Mouse (Mus musculus): Measurements from ENCODE around the gene Olfr1484. TPM values are rescaled to one million over a fixed set of nuclear protein-coding genes. Genes with fewer than 3 reads are reported as not detected.
"Not testable (repeated sequence)": the region's sequence is repeated elsewhere in the genome, so short reads cannot be mapped to it uniquely, and the experiment has no call there.

Gene Olfr1484
- total RNA-seq (2021) = not detected

DNA sequence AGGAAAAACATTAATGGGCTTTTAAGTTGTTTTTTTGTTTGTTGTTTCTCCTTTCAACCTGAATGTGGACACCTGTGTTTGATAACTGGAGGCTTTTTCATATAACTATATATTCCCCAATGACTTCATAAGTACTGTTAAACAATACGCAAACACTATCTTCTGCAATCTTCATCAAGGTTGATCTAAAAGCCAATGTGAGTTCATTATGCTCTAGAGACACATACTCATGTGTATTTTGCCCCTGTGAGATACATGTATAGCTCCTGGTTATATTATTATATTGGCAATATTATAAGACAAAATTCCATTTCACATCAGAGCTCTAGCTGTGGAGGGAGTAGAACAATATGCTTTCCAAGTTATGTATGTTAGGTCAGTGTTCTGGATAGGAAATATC is at the start of gene Olfr1484:
Gene Olfr1484, plus strand, starts transcription at position 301 of the 400 bp plus-strand sequence.
- DNase-seq (ENCODE audit: low spot score in 2 of 2) = no peak

DNA sequence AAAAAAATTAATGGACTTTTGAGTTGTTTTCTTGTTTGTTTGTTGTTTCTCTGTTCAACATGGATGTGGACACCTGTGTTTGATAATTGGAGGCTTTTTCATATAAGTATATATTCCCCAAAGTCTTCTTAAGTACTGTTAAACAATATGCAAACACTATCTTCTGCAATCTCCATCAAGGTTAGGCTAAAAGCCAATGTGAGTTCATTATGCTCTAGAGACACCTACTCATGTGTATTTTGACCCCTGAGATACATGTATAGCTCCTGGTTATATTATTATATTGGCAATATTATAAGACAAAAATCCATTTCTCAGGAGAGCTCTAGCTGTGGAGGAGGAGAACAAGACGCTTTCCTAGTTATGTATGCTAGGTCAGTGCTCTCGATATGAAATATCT is 33.8 kb downstream of the Olfr1484 start, which contains the start of gene Olfr1487:
Gene Olfr1487, plus strand, starts transcription at position 301 of the 400 bp plus-strand sequence.
- DNase-seq (ENCODE audit: low spot score in 2 of 2); intact Hi-C loops (cut with DNase I): not testable (repeated sequence)

More for the DNA sequence above, at the start of gene Olfr1484:
- intact Hi-C loops (cut with DNase I) = no loop called here

DNA sequence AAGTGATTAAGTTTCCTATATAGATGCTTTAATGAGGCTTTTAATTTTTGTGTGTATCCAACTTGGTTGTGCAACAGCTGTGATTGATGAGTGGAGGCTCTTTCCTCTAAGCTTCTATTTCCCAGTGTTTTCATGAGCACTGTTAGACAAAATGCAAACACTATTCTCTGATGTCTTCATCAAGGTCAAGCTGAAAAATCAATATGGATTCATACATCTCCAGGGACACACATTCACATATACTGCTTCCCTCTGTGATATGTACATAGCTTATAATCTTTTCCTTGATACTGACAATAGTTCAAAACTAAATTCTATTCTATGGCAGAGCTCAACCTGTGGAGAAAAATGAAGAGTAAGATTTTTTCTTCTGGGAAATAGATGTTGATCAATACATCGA is 48.0 kb downstream of the Olfr1484 start, which contains the start of gene Olfr1489:
Gene Olfr1489, plus strand, starts transcription at position 301 of the 400 bp plus-strand sequence.
- DNase-seq (ENCODE audit: low spot score in 2 of 2) = no peak
- intact Hi-C loops (cut with DNase I) = no loop called here

Small RNA genes lying within 50 kb of the gene (microRNA-seq; reads per million reads assigned to microRNA genes)
- gene Gm22323 (not detected), gene Gm23931 (not detected)

Other genes starting within 250 kb of the Olfr1484 start
- not detected for gene Olfr1466, start 244.6 kb upstream of the Olfr1484 start, total RNA-seq (2021)
- gene Olfr1467, start 221.3 kb upstream of the Olfr1484 start, total RNA-seq (2021) = not detected
- gene Olfr1469, start 175.7 kb upstream of the Olfr1484 start, total RNA-seq (2021) = not detected
- not detected for gene Olfr1471, start 140.1 kb upstream of the Olfr1484 start, total RNA-seq (2021)
- not detected for gene Olfr1472, start 127.4 kb upstream of the Olfr1484 start, total RNA-seq (2021)
- not detected for gene Olfr1474, start 113.9 kb upstream of the Olfr1484 start, total RNA-seq (2021)
- not detected for gene Olfr1475, start 103.3 kb upstream of the Olfr1484 start, total RNA-seq (2021)
- gene Olfr1477, start 83.0 kb upstream of the Olfr1484 start, total RNA-seq (2021) = not detected
- not detected for gene Olfr1480, start 55.6 kb upstream of the Olfr1484 start, total RNA-seq (2021)
- not detected for gene Olfr1487, start 33.9 kb downstream of the Olfr1484 start, total RNA-seq (2021)
- not detected for gene Olfr1489, start 48.1 kb downstream of the Olfr1484 start, total RNA-seq (2021)
- not detected for gene Olfr1490, start 67.6 kb downstream of the Olfr1484 start, total RNA-seq (2021)
- not detected for gene Olfr1491, start 113.8 kb downstream of the Olfr1484 start, total RNA-seq (2021)
- gene Olfr1493-ps1, start 139.8 kb downstream of the Olfr1484 start, total RNA-seq (2021) = not detected
- gene Olfr1494, start 156.2 kb downstream of the Olfr1484 start, total RNA-seq (2021) = not detected
- gene Olfr1495, start 181.1 kb downstream of the Olfr1484 start, total RNA-seq (2021) = not detected
- gene Olfr1496, start 194.4 kb downstream of the Olfr1484 start, total RNA-seq (2021) = not detected
- gene Olfr1497, start 214.7 kb downstream of the Olfr1484 start, total RNA-seq (2021) = not detected
- gene Olfr1499, start 235.9 kb downstream of the Olfr1484 start, total RNA-seq (2021) = not detected
- not detected for gene Olfr1500, start 247.0 kb downstream of the Olfr1484 start, total RNA-seq (2021)